Mouse (Mus musculus) thymus, postnatal 10 days (tissue): Measurements from ENCODE around the gene 2310034G01Rik.

Experiments
- DNase-seq, 2 experiments: peaks; one replicate each; pipeline ENCODE4 v3.0.0; 2021; ENCODE audit warnings: low spot score in 2 of 2

2310034G01Rik gene

DNA sequence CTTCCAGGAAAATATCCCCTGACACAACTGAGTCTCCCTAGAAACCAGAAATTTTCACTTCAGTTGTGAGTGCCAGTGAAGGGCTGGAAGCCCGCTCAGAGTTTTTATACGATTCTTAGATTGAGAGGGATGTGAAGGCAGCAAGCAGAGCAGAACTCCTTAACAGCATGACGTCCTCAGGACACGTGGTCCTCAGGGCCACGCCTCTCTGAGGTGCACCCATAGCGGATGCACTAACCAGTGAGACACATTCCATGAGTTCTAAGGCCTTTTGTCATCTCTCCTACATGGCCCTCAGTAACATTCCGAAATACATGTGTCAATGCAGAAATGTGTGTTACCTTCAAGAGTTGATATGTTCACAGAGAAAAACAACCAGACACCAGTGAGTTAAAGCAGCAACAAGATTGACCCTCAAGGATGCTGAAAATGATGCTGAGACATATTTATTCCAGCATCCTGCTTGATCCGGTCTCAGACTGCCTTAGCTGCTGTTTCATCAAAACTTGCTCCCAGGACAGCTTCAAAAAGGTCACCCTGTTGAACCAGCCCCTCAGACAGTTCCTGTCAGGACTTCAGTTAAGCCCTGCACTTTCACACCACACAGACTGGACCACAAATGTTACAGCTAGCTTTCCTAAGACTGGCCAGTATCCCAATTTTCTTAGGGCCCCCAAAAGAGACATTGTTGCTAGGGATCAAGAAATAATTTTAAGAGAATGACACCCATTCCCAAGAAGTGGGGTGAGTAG is 49.6 kb downstream of the 2310034G01Rik start:
- no peak for DNase-seq
